Mouse (Mus musculus) thymus, adult 2 months (tissue): ENCODE data around the gene Farsb. TPM values are rescaled to one million over a fixed set of nuclear protein-coding genes. Genes with fewer than 3 reads are reported as not detected.

Source experiments
- DNase-seq: peaks from one replicate; pipeline ENCODE4 v3.0.0; 2021
- H3K27ac ChIP-seq: fragments of 200-500 bp; 2 replicates; pipeline ENCODE4 v1.5.1; 2012; ENCODE audit warnings: low read length, control low read depth; ENCODE audit not compliant: control insufficient read depth, insufficient read depth
- H3K27me3 ChIP-seq: fragments of 200-500 bp; 2 replicates; pipeline ENCODE4 v1.6.1; 2012; ENCODE audit warnings: mild to moderate bottlenecking, low read length, moderate library complexity, mixed read lengths; ENCODE audit not compliant: control insufficient read depth, insufficient read depth
- H3K36me3 ChIP-seq: fragments of 200-500 bp; 2 replicates; pipeline ENCODE4 v1.6.1; 2012; ENCODE audit warnings: mild to moderate bottlenecking, low read length, moderate library complexity; ENCODE audit not compliant: control insufficient read depth, insufficient read depth
- H3K4me1 ChIP-seq: fragments of 200-500 bp; replicated peaks from 2 replicates; pipeline ENCODE4 v1.6.1; 2012; ENCODE audit warnings: low read length; ENCODE audit not compliant: control insufficient read depth, insufficient read depth
- H3K4me3 ChIP-seq: fragments of 200-500 bp; 2 replicates; pipeline ENCODE4 v1.5.1; 2012; ENCODE audit warnings: mild to moderate bottlenecking, low read length, control low read depth, moderate library complexity; ENCODE audit not compliant: control insufficient read depth, insufficient read depth
- CTCF ChIP-seq: fragments of 200-500 bp; IDR thresholded peaks from 2 replicates; pipeline ENCODE4 v1.5.1; 2012; ENCODE audit warnings: mild to moderate bottlenecking, control low read depth, low read length, moderate library complexity, borderline replicate concordance; ENCODE audit not compliant: control insufficient read depth, poor library complexity, insufficient read depth; ENCODE audit errors: extremely low read depth
- POLR2A ChIP-seq: fragments of 200-500 bp; IDR thresholded peaks from 2 replicates; pipeline ENCODE4 v1.6.1; 2012; ENCODE audit warnings: mild to moderate bottlenecking, low read length, control low read depth, moderate library complexity; ENCODE audit not compliant: control insufficient read depth, poor library complexity, insufficient read depth; ENCODE audit errors: extremely low read depth
- WGBS: fragments of 180-500 bp; shearing (Covaris S2); methylation state at CpG from one replicate; pipeline ENCODE4 v1.1.7; 2018; 5-methylcytosine and 5-hydroxymethylcytosine counted together
- polyA plus RNA-seq: library from polyadenylated mRNA; depleted of rRNA; stranded (reverse); fragments of >200 nt; gene quantifications from 2 replicates; pipeline ENCODE4 v1.2.3, GENCODE M21; 2012; rRNA removed

The Farsb gene
- polyA plus RNA-seq, 1 experiment, result 21.9 TPM

GRCm38 (mm10) chr1:78371569-78372236 lies 117.0 kb downstream of the Farsb start:
- H3K27ac ChIP-seq, result no peak overlapping the region
- DNase-seq, result no peak
- no peak overlapping the region for H3K4me3 ChIP-seq
- 89% methylated on average over 2 of the region's 2 CpGs for WGBS
- no peaks in the 10 kb centered on the region for H3K27me3 ChIP-seq
- H3K4me1 ChIP-seq, result no peaks in the 10 kb centered on the region
- TF ChIP-seq CTCF (no peak), POLR2A (no peak)
- no peaks in the 10 kb centered on the region for H3K36me3 ChIP-seq

- no peak overlapping the region for H3K4me3 ChIP-seq
- no peaks in the 10 kb centered on the region for H3K36me3 ChIP-seq
- no peaks in the 10 kb centered on the region for H3K27me3 ChIP-seq
- WGBS, result 36% methylated on average over 6 of the region's 6 CpGs
- TF ChIP-seq CTCF (no peak), POLR2A (no peak)
- H3K27ac ChIP-seq, result no peak overlapping the region
- DNase-seq, result no peak
- no peaks in the 10 kb centered on the region for H3K4me1 ChIP-seq
Measured at GRCm38 (mm10) chr1:78370121-78370520, 118.6 kb downstream of the Farsb start.

Other genes with a start within 250 kb of the Farsb start
- gene Sgpp2, start 178.6 kb downstream of the Farsb start, polyA plus RNA-seq, result 0.32 and 0.67 TPM in 2 replicates
- 0.66 and 3.2 TPM in 2 replicates for gene Mogat1, start 22.1 kb upstream of the Farsb start, polyA plus RNA-seq
- not detected in 2 replicates for gene BC035947, start 23.3 kb upstream of the Farsb start, polyA plus RNA-seq
- 9.1 and 10.2 TPM in 2 replicates for gene Acsl3, start 168.9 kb upstream of the Farsb start, polyA plus RNA-seq
- gene Utp14b, start 169.1 kb upstream of the Farsb start, polyA plus RNA-seq, result 1.9 and 2.2 TPM in 2 replicates